Mouse (Mus musculus) stomach, postnatal 0 days (tissue): Measurements from ENCODE around the gene Panx1. TPM values are rescaled to one million over a fixed set of nuclear protein-coding genes. Genes with fewer than 3 reads are reported as not detected.

Source experiments
- ATAC-seq: fragments of 200-750 bp; cut with Nextera tagmentation; 2 replicates; pipeline ENCODE4 v1.8.0; 2017; ENCODE audit not compliant: low FRiP score, low TSS enrichment
- DNase-seq: peaks from one replicate; pipeline ENCODE4 v3.0.0-alpha.2; 2016; ENCODE audit warnings: low spot score
- H3K27ac ChIP-seq: fragments of 300-500 bp; sonication (generic); replicated peaks from 2 replicates; pipeline ENCODE4 v1.5.1; 2014; ENCODE audit warnings: mild to moderate bottlenecking, control low read depth
- H3K27me3 ChIP-seq: fragments of 300-500 bp; sonication (generic); 2 replicates; pipeline ENCODE4 v1.6.1; 2014; ENCODE audit warnings: low read length; ENCODE audit not compliant: control insufficient read depth, insufficient read depth
- H3K36me3 ChIP-seq: fragments of 300-500 bp; sonication (generic); 2 replicates; pipeline ENCODE4 v1.6.1; 2014; ENCODE audit warnings: low read length, mixed read lengths; ENCODE audit not compliant: control insufficient read depth, insufficient read depth
- H3K4me1 ChIP-seq: fragments of 300-500 bp; sonication (generic); replicated peaks from 2 replicates; pipeline ENCODE4 v1.6.1; 2014; ENCODE audit warnings: antibody characterized with exemption; ENCODE audit not compliant: control insufficient read depth, insufficient read depth
- H3K4me2 ChIP-seq: fragments of 300-500 bp; sonication (generic); replicated peaks from 2 replicates; pipeline ENCODE4 v1.6.1; 2014; ENCODE audit warnings: low read depth, mild to moderate bottlenecking, control low read depth, moderate library complexity
- H3K4me3 ChIP-seq: fragments of 300-500 bp; sonication (generic); 2 replicates; pipeline ENCODE4 v1.5.1; 2014; ENCODE audit warnings: low read depth, low read length, control low read depth
- H3K9ac ChIP-seq: fragments of 300-500 bp; sonication (generic); 2 replicates; pipeline ENCODE4 v1.6.1; 2014; ENCODE audit warnings: mild to moderate bottlenecking, low read length, control low read depth, mixed read lengths
- H3K9me3 ChIP-seq: fragments of 300-500 bp; sonication (generic); 2 replicates; pipeline ENCODE4 v1.6.1; 2016; ENCODE audit warnings: low read length; ENCODE audit not compliant: control insufficient read depth
- CTCF ChIP-seq: IDR thresholded peaks from 2 replicates; pipeline ENCODE4 v1.5.1; 2016; ENCODE audit warnings: antibody characterized with exemption, low read depth, mild to moderate bottlenecking, moderate library complexity
- EP300 ChIP-seq: optimal IDR thresholded peaks from 2 replicates; pipeline ENCODE3; 2016; ENCODE audit warnings: antibody characterized with exemption
- WGBS: fragments of 180-500 bp; shearing (Covaris S2); extraction: QIAGEN DNeasy Blood & Tissue Kit; methylation state at CpG from one replicate; pipeline ENCODE4 v1.1.7; 2014; 5-methylcytosine and 5-hydroxymethylcytosine counted together
- polyA plus RNA-seq: library from polyadenylated mRNA; unstranded; fragments of >200 nt; fragmentation: Nextera tagmentation; extraction: Ambion mirVana; gene quantifications from 2 replicates; pipeline ENCODE4 v1.2.1, GENCODE M21; 2015

Panx1 gene
- polyA plus RNA-seq, 1 experiment from 2014 or later: 27.8 TPM

DNA sequence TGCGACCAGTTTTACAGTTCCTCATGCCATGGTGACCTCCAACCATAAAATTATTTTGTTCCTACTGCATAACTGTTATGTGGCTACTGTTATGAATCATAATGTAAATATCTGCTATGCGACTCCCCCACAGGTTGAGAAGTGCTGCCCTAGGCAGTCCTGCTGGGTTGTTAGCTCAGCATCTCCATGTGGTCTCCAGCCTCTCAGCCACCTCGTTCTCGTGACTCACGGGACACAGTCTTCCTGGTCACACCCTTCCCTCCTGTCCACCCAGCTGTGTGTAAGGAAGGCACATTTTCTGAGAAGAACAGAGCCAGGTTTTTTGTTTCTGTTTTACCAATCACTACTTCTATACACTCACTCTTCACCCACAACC, 26.5 kb downstream of the Panx1 start:
- H3K4me3 ChIP-seq: no peak overlapping the region
- H3K36me3 ChIP-seq: no peaks in the 10 kb centered on the region
- DNase-seq: no peak
- 59% methylated on average over 5 of the region's 5 CpGs for whole genome bisulfite sequencing
- H3K9me3 ChIP-seq: no peaks in the 10 kb centered on the region
- H3K4me2 ChIP-seq: no peak overlapping the region
- TF ChIP-seq CTCF (no peak), EP300 (no peak)
- H3K9ac ChIP-seq: no peak overlapping the region
- H3K27ac ChIP-seq: no peak overlapping the region
- no peaks in the 10 kb centered on the region for H3K4me1 ChIP-seq
- peak; percentile 72; the same call in 1 of the 2 replicates for ATAC-seq
- no peaks in the 10 kb centered on the region for H3K27me3 ChIP-seq

DNA sequence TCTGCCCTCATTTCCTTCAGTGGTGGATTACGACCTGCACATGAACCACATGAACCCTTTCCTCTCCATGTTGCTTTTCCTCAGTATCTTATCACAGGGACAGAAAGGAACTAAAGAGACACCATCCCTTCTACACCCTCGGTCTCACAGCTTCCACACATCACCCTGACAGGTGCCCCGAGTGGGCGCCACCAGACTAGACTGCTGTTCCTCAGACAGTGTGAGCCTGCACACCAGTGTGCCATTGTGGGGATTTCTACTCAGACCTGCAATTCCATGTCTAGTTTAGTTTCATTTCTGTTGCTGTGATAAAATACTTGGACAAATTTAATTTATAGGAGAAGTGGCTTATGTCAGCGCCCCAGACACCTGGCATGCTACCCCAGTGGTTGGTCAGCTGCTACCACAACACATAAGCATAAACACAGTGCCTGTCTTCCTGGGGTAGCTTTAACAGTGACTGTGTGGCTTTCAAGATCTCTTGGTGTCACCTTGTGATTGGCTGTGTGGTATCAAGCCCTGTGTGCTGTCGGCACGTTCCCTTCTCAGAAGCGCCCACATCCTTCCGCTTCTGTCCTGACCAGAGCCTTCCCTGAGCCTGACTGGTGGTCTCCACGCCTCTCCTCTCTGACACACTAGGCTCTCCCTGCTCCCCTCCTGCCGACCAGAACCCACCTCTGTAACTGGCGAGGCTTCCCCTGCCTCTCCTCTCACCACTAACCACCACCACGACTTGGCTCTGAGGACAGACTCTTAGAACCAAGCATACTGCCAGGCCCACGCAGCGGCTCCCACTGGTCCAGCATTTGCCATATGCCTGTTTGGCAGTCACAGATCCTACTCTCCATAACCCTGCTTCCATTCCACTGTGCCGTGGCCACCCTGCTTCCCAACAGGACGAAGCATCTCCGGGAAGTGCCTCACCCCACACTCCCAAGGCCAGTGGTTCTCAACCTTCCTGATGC, 27.2 kb downstream of the Panx1 start:
- no peaks in the 10 kb centered on the region for H3K4me1 ChIP-seq
- H3K9me3 ChIP-seq: no peaks in the 10 kb centered on the region
- WGBS: 78% methylated on average over 18 of the region's 18 CpGs
- H3K36me3 ChIP-seq: no peaks in the 10 kb centered on the region
- no peak overlapping the region for H3K4me2 ChIP-seq
- no peak for ATAC-seq
- TF ChIP-seq CTCF (no peak), EP300 (no peak)
- H3K9ac ChIP-seq: no peak overlapping the region
- no peaks in the 10 kb centered on the region for H3K27me3 ChIP-seq
- DNase-seq: no peak
- no peak overlapping the region for H3K27ac ChIP-seq
- no peak overlapping the region for H3K4me3 ChIP-seq

DNA sequence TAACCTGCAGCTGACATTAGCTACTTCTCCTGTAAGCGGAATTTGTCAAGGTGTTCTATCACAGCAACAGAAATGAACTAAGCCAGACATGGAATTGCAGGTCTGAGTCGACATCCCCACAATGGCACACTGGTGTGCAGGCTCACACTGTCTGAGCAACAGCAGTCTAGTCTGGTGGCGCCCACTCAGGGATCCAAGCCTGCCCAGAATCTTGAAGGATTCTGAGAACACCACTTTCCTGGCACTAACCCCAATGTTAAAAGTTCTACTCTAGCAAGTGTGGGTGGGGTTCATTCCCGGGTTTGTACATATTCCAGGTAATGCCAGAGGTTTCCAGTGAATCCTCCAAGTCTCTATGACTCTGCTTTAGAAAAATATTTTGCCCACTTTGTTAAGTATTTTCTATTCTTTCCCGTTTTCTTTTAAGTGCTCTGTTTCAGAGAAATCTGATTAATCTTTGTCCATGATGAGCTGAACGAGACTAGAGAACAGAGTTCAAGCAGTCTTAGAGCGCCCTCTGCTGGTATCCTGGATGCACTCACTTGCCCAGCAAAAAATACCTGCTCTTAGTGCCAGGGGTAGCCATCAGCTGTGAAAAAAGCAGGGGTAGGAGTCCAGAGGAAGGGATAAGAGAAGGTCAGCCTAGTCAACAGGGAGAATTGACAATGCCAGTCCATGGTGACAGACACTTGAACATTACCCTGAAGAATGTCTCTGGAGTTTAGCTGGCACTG, 29.9 kb downstream of the Panx1 start:
- no peak overlapping the region for H3K9ac ChIP-seq
- no peaks in the 10 kb centered on the region for H3K9me3 ChIP-seq
- no peaks in the 10 kb centered on the region for H3K27me3 ChIP-seq
- DNase-seq: peak; percentile 66
- no peak overlapping the region for H3K4me3 ChIP-seq
- 55% methylated on average over 7 of the region's 7 CpGs for whole genome bisulfite sequencing
- H3K27ac ChIP-seq: no peak overlapping the region
- H3K36me3 ChIP-seq: no peaks in the 10 kb centered on the region
- H3K4me2 ChIP-seq: no peak overlapping the region
- 0 out of 2 replicates have a peak, but pooled peaks have one; percentile 39 for ATAC-seq
- H3K4me1 ChIP-seq: no peaks in the 10 kb centered on the region
- TF ChIP-seq CTCF (peak; percentile 97), EP300 (no peak)

DNA sequence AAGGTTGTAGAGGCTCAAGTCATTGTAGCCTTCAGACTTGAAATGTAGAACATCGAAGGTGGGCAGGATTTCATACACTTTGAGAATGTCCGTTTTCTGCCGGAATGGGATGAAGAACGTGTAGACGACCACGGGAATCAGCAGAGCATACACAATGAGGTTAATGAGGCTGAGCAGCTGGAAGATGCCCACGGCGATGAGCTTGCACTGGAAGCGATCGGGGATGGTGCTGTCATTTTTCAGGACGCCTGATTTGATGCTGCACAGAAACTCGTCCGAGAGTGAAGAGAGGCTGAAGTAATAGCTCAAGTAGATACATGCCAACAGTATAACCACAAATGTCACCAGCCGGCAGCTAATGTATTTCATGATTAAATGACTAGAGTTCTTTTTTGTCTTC, 37.7 kb downstream of the Panx1 start:
- H3K27me3 ChIP-seq: no peaks in the 10 kb centered on the region
- H3K36me3 ChIP-seq: peaks cover 5% of the 10 kb centered on the region
- WGBS: 86% methylated on average over 14 of the region's 14 CpGs
- DNase-seq (no peak), ATAC-seq (no peak)
- TF ChIP-seq EP300: no peak
- TF ChIP-seq CTCF: no peak
- no peaks in the 10 kb centered on the region for H3K4me1 ChIP-seq
- no peak overlapping the region for H3K9ac ChIP-seq
- H3K4me2 ChIP-seq: no peak overlapping the region
- no peaks in the 10 kb centered on the region for H3K9me3 ChIP-seq
- H3K27ac ChIP-seq: no peak overlapping the region
- H3K4me3 ChIP-seq: no peak overlapping the region

DNA sequence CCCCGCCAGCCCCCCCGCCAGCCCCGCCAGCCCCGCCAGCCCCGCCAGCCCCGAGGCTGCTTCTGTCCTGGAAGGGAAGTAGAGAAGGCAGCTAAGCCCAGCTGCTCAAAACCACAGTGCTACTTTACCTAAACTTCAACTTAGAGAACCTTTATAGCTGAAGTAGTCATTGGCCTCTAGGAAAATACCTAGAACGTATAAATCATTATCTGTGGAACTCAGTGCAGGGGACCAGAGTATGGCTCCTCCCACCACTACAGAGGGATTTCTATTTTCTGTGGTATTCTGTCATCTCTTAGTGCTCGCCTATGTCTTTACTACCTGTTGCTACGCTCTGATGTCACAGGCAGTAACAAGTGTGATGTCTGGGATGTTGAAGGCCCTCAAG, 41.0 kb downstream of the Panx1 start:
- 59% methylated on average over 9 of the region's 9 CpGs for WGBS
- H3K9me3 ChIP-seq: no peaks in the 10 kb centered on the region
- no peak for TF ChIP-seq CTCF
- TF ChIP-seq EP300: no peak
- DNase-seq: no peak
- H3K4me1 ChIP-seq: no peaks in the 10 kb centered on the region
- no peaks in the 10 kb centered on the region for H3K27me3 ChIP-seq
- no peak overlapping the region for H3K27ac ChIP-seq
- H3K36me3 ChIP-seq: peaks cover 5% of the 10 kb centered on the region
- H3K4me2 ChIP-seq: no peak overlapping the region
- no peak overlapping the region for H3K4me3 ChIP-seq
- no peak for ATAC-seq
- H3K9ac ChIP-seq: no peak overlapping the region
